Mouse (Mus musculus) forebrain, embryonic 11.5 days (tissue): ENCODE data around the gene Ssh3. TPM values are rescaled to one million over a fixed set of nuclear protein-coding genes. Genes with fewer than 3 reads are reported as not detected.
A peak's percentile ranks its signal among the peaks of the same experiment; 100 is the strongest.

Source experiments
- ATAC-seq: fragments of 200-750 bp; cut with Nextera tagmentation; replicated peaks from 2 replicates; pipeline ENCODE4 v1.8.0; 2017; ENCODE audit warnings: moderate TSS enrichment; ENCODE audit not compliant: low FRiP score
- DNase-seq: peaks from one replicate; pipeline ENCODE4 v3.0.0-alpha.2; 2017; ENCODE audit warnings: low spot score
- H3K27ac ChIP-seq: fragments of 300-500 bp; sonication (generic); 2 replicates; pipeline ENCODE4 v1.5.1; 2014; ENCODE audit warnings: low read depth, low read length
- H3K27me3 ChIP-seq: fragments of 300-500 bp; sonication (generic); 2 replicates; pipeline ENCODE4 v1.6.1; 2014; ENCODE audit warnings: mild to moderate bottlenecking, low read length, mixed read lengths; ENCODE audit not compliant: control insufficient read depth, insufficient read depth
- H3K36me3 ChIP-seq: fragments of 300-500 bp; sonication (generic); 2 replicates; pipeline ENCODE4 v1.6.1; 2014; ENCODE audit warnings: mild to moderate bottlenecking, low read length, moderate library complexity, mixed read lengths; ENCODE audit not compliant: control insufficient read depth, insufficient read depth
- H3K4me1 ChIP-seq: fragments of 300-500 bp; sonication (generic); replicated peaks from 2 replicates; pipeline ENCODE4 v1.6.1; 2014; ENCODE audit warnings: low read length, mixed read lengths; ENCODE audit not compliant: control insufficient read depth, insufficient read depth
- H3K4me2 ChIP-seq: fragments of 300-500 bp; sonication (generic); 2 replicates; pipeline ENCODE4 v1.6.1; 2014; ENCODE audit warnings: low read depth, mild to moderate bottlenecking, low read length, moderate library complexity, mixed read lengths; ENCODE audit not compliant: severe bottlenecking
- H3K4me3 ChIP-seq: fragments of 300-500 bp; sonication (generic); 2 replicates; pipeline ENCODE4 v1.5.1; 2014; ENCODE audit warnings: low read depth, low read length
- H3K9ac ChIP-seq: fragments of 300-500 bp; sonication (generic); 2 replicates; pipeline ENCODE4 v1.6.1; 2014; ENCODE audit warnings: low read length
- H3K9me3 ChIP-seq: fragments of 300-500 bp; sonication (generic); 2 replicates; pipeline ENCODE4 v1.6.1; 2016; ENCODE audit warnings: low read length, mixed read lengths; ENCODE audit not compliant: control insufficient read depth
- WGBS: fragments of 180-500 bp; shearing (Covaris S2); extraction: QIAGEN DNeasy Blood & Tissue Kit; methylation state at CpG from one replicate; pipeline ENCODE4 v1.1.7; 2014; 5-methylcytosine and 5-hydroxymethylcytosine counted together
- polyA plus RNA-seq: library from polyadenylated mRNA; unstranded; fragments of >200 nt; fragmentation: Nextera tagmentation; extraction: Ambion mirVana; gene quantifications from 2 replicates; pipeline ENCODE4 v1.2.1, GENCODE M21; 2014

Gene Ssh3
- polyA plus RNA-seq, 1 experiment from 2014 or later: 3.3 TPM

DNA sequence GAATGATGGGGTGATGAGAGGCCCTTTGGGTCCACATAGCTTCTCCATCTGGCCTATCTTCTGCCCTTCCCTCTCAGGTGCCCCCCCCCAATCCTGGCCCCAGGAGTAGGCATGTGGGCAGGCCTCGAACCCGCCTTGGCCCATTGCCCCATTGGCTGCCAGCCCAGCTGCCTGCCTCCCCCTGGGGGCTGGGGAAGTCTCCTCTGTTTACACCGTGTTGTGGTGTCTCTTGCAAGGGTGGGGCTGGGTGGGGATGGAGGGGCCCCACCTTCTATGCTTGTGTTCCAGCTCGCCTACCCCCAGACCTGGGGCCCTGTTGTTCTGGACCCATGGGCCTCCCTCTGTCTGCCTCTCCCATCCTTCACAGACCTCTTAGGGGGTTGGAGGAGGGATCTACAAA, 48.6 kb downstream of the Ssh3 start:
- Histone ChIP-seq H3K27ac (no peak overlapping the region), H3K9ac (no peak overlapping the region)
- ATAC-seq: no peak

DNA sequence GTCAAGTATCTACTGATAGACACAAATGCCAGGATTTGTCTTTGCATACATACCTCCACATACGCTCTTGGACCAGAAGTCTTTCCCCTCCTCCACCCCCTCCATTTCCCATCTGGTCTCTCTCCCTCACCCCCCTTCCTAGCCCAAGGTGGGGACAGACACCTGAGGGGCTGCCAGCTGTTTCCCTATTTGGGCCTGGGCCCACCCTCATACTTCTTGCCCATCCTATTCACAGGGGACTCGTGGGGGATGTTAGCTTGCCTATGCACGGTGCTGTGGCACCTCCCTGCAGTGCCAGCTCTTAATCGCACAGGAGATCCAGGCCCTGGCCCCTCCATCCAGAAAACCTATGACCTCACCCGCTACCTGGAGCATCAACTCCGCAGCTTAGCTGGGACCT, 49.0 kb downstream of the Ssh3 start:
- peaks cover 6% of the 10 kb centered on the region for H3K4me1 ChIP-seq
- WGBS: 88% methylated on average over 6 of the region's 6 CpGs
- ATAC-seq: no peak
- H3K4me3 ChIP-seq: no peak overlapping the region
- H3K36me3 ChIP-seq: no peaks in the 10 kb centered on the region
- no peak overlapping the region for H3K9ac ChIP-seq
- no peak overlapping the region for H3K4me2 ChIP-seq
- DNase-seq: no peak
- no peaks in the 10 kb centered on the region for H3K9me3 ChIP-seq
- no peak overlapping the region for H3K27ac ChIP-seq
- peaks cover 11% of the 10 kb centered on the region for H3K27me3 ChIP-seq

More for the DNA sequence above, 48.6 kb downstream of the Ssh3 start:
- Histone ChIP-seq H3K4me3 (no peak overlapping the region), H3K4me2 (no peak overlapping the region), H3K36me3 (no peaks in the 10 kb centered on the region), H3K27me3 (peaks cover 7% of the 10 kb centered on the region), H3K4me1 (peaks cover 3% of the 10 kb centered on the region; the same call in 1 of the 2 replicates), H3K9me3 (no peaks in the 10 kb centered on the region)
- 70% methylated on average over 4 of the region's 4 CpGs for WGBS
- DNase-seq: no peak

DNA sequence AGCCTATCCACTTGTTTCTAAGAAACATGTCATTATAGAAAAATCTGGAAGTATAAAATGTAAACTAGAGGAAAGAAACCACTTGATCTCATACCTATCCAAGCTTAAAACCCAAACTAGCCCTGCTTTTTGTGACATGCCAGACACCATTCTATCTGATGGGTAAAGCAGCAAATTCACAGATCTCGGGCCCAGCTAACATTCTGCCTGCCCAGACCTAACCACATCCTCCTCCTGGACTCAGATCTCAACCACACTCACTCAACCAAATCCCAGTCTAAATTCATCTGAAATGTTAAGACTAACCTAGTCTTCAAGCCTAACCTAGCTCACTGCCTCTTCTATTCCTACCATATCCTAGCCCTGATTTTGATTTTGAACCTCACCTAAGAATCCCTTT, 50.2 kb downstream of the Ssh3 start:
- H3K4me2 ChIP-seq: no peak overlapping the region
- no peaks in the 10 kb centered on the region for H3K9me3 ChIP-seq
- H3K36me3 ChIP-seq: no peaks in the 10 kb centered on the region
- peaks cover 20% of the 10 kb centered on the region for H3K27me3 ChIP-seq
- DNase-seq (no peak), ATAC-seq (no peak)
- H3K9ac ChIP-seq: no peak overlapping the region
- no peak overlapping the region for H3K4me3 ChIP-seq
- no peak overlapping the region for H3K27ac ChIP-seq
- H3K4me1 ChIP-seq: peaks cover 10% of the 10 kb centered on the region
- WGBS: 85% methylated on average over 1 of the region's 1 CpGs

DNA sequence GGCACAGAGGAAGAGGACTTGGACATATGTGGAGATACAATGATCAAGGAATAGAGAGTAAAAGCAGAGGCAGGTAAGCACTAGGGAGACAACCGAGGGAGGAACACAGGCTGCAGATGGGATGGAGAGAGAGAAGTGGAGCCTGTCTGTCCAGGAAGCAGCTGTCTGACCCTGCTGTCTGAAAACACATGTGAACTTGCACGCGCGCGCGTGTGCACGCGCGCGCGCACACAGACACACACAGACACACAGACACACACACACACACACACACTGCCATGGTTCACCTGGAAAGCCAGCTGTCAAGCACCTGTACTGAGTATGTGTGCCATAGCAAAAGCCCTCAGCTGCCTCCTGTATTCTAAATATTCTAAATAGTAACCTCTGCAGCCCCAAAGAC, 50.7 kb downstream of the Ssh3 start:
- Histone ChIP-seq H3K27ac (no peak overlapping the region), H3K27me3 (peaks cover 25% of the 10 kb centered on the region), H3K36me3 (no peaks in the 10 kb centered on the region), H3K9ac (no peak overlapping the region), H3K9me3 (no peaks in the 10 kb centered on the region), H3K4me3 (no peak overlapping the region), H3K4me1 (peaks cover 15% of the 10 kb centered on the region), H3K4me2 (no peak overlapping the region)
- DNase-seq: no peak
- ATAC-seq: no peak
- WGBS: 88% methylated on average over 11 of the region's 11 CpGs

DNA sequence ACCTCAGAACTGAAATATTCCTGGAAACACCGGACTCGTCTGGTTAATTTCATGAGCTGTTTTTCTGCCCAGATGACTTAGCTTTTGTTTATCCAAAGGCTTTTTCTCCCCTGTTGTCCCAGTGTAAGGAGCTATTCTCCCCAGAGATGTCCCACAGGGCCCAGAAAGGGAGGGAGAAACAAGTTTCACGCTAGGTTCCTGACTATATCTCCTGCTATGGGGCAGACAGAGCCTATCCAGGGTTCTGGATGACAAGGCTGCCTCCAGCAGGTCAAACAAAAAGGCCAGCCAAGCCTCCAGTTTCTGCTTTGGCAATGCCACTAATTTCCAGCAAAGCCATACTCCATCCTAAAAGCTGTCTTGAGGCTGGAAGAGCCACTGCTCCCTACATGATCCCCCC, 51.1 kb downstream of the Ssh3 start:
- Histone ChIP-seq H3K4me1 (peaks cover 20% of the 10 kb centered on the region), H3K36me3 (no peaks in the 10 kb centered on the region), H3K27ac (no peak overlapping the region), H3K4me3 (no peak overlapping the region), H3K9ac (no peak overlapping the region), H3K9me3 (no peaks in the 10 kb centered on the region), H3K27me3 (peaks cover 30% of the 10 kb centered on the region), H3K4me2 (no peak overlapping the region)
- DNase-seq (no peak), ATAC-seq (no peak)
- 47% methylated on average over 3 of the region's 3 CpGs for WGBS

DNA sequence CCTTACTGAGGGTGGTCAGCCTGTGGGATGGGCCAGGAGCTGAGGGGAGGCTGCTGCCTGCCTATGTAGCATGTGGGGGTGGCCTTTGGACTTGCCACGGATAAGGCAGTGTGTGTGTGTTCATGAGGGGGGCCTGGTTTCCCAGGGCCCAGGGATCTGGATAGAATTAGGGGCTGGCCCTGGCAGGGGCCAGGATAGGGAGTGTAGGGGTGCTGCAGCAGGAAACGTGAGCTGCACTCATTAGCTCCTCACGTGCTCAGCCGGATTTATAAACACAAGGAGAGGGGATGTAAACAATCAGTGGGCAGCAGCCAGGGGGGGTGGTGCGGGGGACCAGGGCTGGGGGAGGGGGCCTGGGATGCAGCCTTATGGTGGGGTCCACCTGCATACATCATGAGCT, 51.8 kb downstream of the Ssh3 start:
- H3K27ac ChIP-seq: no peak overlapping the region
- H3K36me3 ChIP-seq: no peaks in the 10 kb centered on the region
- no peak overlapping the region for H3K9ac ChIP-seq
- peaks cover 24% of the 10 kb centered on the region for H3K4me1 ChIP-seq
- WGBS: 8% methylated on average over 5 of the region's 5 CpGs
- ATAC-seq (no peak), DNase-seq (peak; percentile 54)
- no peak overlapping the region for H3K4me2 ChIP-seq
- H3K4me3 ChIP-seq: no peak overlapping the region
- peaks cover 30% of the 10 kb centered on the region for H3K27me3 ChIP-seq
- no peaks in the 10 kb centered on the region for H3K9me3 ChIP-seq

DNA sequence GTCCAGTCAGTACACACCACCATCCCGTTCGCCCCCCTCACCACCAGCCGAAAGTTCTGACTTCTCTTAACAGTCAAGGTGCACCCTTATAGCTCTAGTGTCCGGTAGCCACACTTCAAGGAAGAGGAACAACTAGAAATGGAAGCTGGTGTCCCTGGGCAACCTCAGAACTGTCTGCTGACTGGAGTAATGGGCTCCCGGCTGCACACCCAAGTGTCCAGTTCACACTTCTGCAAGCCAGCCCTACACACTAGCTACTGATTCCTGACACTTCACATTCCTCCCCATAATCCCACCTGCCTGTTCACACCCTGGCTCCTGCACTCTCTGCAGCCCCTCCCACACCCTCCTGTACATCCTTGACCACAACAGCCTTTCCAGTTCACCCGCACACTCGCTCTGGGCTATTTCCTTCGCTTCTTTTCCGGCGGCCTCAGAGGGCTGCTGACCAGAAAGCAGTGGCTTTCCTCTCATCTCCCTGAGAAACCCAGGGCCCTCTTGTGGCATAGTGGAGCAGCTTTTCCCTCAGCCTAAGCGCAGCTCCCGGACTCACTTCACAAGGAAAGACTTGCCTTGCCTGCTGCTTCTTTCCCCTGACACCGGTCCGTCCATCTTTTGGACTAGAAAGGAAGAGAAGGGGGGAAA, 52.8 kb downstream of the Ssh3 start:
- H3K4me3 ChIP-seq: no peak overlapping the region
- peaks cover 25% of the 10 kb centered on the region for H3K4me1 ChIP-seq
- no peak overlapping the region for H3K27ac ChIP-seq
- H3K9me3 ChIP-seq: no peaks in the 10 kb centered on the region
- no peaks in the 10 kb centered on the region for H3K36me3 ChIP-seq
- no peak for ATAC-seq
- DNase-seq: peak; percentile 55
- WGBS: 22% methylated on average over 14 of the region's 14 CpGs
- no peak overlapping the region for H3K4me2 ChIP-seq
- H3K27me3 ChIP-seq: peaks cover 32% of the 10 kb centered on the region
- no peak overlapping the region for H3K9ac ChIP-seq

DNA sequence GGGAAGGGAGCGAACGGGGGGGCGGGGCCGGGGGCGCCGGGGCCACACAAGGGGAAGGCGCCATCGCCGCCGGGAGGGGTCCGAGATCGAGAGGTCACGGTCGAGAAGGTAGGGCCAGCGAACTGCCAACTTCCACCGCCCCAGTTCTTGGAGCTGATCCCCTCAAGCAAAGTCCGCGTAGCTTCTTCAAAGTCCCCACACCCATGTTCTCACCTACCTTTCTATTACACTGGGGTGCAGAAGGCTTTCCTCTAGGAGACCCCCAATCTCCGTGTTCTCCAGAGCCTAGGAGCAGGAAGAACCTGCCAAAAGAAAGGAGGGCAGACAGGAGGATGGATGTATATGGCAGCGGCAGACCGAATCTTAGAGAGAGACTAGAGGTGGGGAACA, 53.5 kb downstream of the Ssh3 start:
- Histone ChIP-seq H3K4me2 (peak overlapping the region; percentile 99), H3K27me3 (peaks cover 32% of the 10 kb centered on the region), H3K9me3 (no peaks in the 10 kb centered on the region), H3K9ac (peak overlapping the region; percentile 77), H3K27ac (no peak overlapping the region), H3K4me1 (peaks cover 25% of the 10 kb centered on the region), H3K36me3 (no peaks in the 10 kb centered on the region), H3K4me3 (peak overlapping the region; percentile 57)
- WGBS: 6% methylated on average over 9 of the region's 21 CpGs
- DNase-seq (no peak), ATAC-seq (no peak)

DNA sequence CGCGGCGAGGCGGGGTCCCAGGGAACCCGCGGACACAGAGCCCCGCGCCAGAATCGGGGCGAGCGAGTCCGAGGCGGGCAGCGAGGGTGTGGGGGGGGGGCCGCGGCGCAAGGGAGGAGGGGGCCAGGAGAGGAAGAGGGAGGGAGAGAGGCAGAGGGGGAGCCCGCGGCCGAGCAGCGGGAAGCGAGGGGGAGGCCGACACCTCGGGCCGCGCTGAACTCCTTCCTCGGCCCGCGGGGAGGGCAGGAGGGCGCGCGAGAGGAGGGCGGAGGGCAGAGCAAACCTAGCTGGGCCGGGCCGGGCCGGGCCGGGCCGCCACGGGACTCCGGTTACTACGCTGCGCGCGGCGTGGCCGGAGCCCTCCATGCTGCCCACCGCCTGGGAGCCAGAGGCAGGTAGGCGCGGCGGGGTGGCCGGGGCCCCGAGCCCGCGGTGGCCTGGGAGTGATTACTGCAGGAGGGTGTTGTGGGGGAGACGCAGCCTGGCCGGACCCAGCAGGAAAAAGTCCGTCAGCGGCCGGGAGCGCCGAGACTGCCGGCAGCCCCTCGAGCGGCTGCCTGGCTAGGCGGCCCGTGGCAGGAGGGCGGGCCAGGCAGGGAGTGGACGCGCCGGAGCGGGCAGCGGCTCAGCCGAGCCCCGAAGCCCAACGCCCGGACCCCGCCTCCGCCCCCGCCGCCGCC, 54.1 kb downstream of the Ssh3 start:
- Histone ChIP-seq H3K9me3 (no peaks in the 10 kb centered on the region), H3K4me2 (peak overlapping the region; percentile 99), H3K4me3 (peak overlapping the region; percentile 57), H3K4me1 (peaks cover 25% of the 10 kb centered on the region), H3K27me3 (peaks cover 32% of the 10 kb centered on the region), H3K27ac (no peak overlapping the region), H3K9ac (peak overlapping the region; percentile 77), H3K36me3 (no peaks in the 10 kb centered on the region)
- peak; percentile 40 for ATAC-seq
- WGBS: under 1% methylated on average over 57 of the region's 81 CpGs
- DNase-seq: peak; percentile 74
